Mouse (Mus musculus) MEL (cell line): Measurements from ENCODE around the gene Gm20388.

Source experiments
- BHLHE40 ChIP-seq: IDR thresholded peaks from 2 replicates; pipeline ENCODE4 v1.6.1; 2012; ENCODE audit warnings: low read depth, mild to moderate bottlenecking, inconsistent platforms, low read length, improper control_type of control experiment, borderline replicate concordance
- CHD1 ChIP-seq: IDR thresholded peaks from 2 replicates; pipeline ENCODE4 v1.6.1; 2012; ENCODE audit warnings: low read depth, mild to moderate bottlenecking, inconsistent platforms, low read length, improper control_type of control experiment
- CTCF ChIP-seq, 3 experiments: IDR thresholded peaks in 2 of 3; conservative IDR thresholded peaks in 1 of 3; 2 replicates each; pipeline ENCODE4 v1.5.1; 2011 to 2012; ENCODE audit warnings: low read length in 3 of 3, low read depth in 2 of 3, mild to moderate bottlenecking in 2 of 3, improper control_type of control experiment in 1 of 3, inconsistent platforms in 1 of 3, mixed read lengths in 1 of 3, moderate library complexity in 1 of 3; ENCODE audit not compliant: control insufficient read depth in 1 of 3, insufficient read depth in 1 of 3, poor library complexity in 1 of 3, severe bottlenecking in 1 of 3
- ELF1 ChIP-seq: IDR thresholded peaks from 2 replicates; pipeline ENCODE4 v1.6.1; 2014; ENCODE audit warnings: low read depth, mild to moderate bottlenecking, inconsistent platforms, low read length, improper control_type of control experiment, moderate library complexity
- ETS1 ChIP-seq: IDR thresholded peaks from 2 replicates; pipeline ENCODE4 v1.6.1; 2012; ENCODE audit warnings: low read depth, mild to moderate bottlenecking, inconsistent platforms, low read length, improper control_type of control experiment, moderate library complexity
- GATA1 ChIP-seq: IDR thresholded peaks from 2 replicates; pipeline ENCODE4 v1.6.1; 2011; ENCODE audit warnings: low read depth, low read length, improper control_type of control experiment
- NELFE ChIP-seq: IDR thresholded peaks from 2 replicates; pipeline ENCODE4 v1.6.1; 2011; ENCODE audit warnings: low read depth, low read length, improper control_type of control experiment
- POLR2A ChIP-seq, 2 experiments: IDR thresholded peaks; 2 replicates each; pipeline ENCODE4 v1.6.1; 2011 to 2012; ENCODE audit warnings: low read length in 2 of 2, mild to moderate bottlenecking in 2 of 2, control low read depth in 1 of 2, improper control_type of control experiment in 1 of 2, low read depth in 1 of 2, moderate library complexity in 1 of 2; ENCODE audit not compliant: control insufficient read depth in 1 of 2, insufficient read depth in 1 of 2, poor library complexity in 1 of 2
- POLR2AphosphoS5 ChIP-seq: IDR thresholded peaks from 2 replicates; pipeline ENCODE4 v1.6.1; 2012; ENCODE audit warnings: low read depth, borderline replicate concordance, mild to moderate bottlenecking, inconsistent platforms, low read length, moderate library complexity, mixed read lengths
- SIN3A ChIP-seq: IDR thresholded peaks from 2 replicates; pipeline ENCODE4 v1.6.1; 2012; ENCODE audit warnings: low read length, improper control_type of control experiment, inconsistent platforms
- ZC3H11A ChIP-seq: IDR thresholded peaks from 2 replicates; pipeline ENCODE4 v1.6.1; 2012; ENCODE audit warnings: low read depth, mild to moderate bottlenecking, inconsistent platforms, low read length, improper control_type of control experiment

DNA sequence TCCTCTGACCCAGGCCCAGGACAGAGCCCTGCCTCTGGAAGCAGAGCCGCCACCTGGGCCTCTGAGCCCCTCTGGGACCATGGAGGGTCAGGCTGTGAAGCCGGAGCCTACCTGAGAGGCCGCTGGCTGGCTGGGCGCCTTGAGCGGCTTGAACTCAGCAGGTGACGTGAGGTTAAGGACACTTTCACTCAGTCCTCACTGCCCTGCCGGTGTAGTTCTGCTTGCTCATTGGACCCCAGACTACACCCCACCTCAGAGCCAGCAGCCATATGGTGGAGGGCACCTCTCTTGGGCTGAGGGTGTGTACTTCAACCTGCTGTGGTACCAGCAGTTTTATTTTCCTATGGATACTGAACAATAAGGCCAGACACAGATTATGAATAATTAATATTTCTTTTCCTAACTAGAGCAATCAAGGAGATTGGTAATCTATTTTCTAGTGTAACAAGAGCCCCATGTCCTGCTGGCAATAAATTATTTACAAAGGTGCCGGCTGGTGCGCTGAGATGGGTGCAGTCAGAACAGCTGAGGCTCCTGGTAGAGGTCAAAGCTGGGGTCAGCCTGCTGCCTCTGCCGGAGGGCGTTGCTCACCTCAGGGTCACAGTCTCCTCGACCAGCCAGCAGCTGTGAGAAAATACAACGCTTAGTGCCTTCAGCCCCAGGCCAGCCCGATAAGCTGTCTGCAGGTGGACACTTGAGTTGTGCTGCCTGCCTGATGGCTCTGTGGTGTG lies 3357.4 kb downstream of the Gm20388 start:
- no peak for TF ChIP-seq POLR2AphosphoS5
- no peak for TF ChIP-seq CTCF (IDR thresholded peaks at IDR 0.05 in 2 of 3, conservative IDR thresholded peaks at IDR 0.05 in 1 of 3; ENCODE audit: control insufficient read depth in 1 of 3, insufficient read depth in 1 of 3, low read depth in 2 of 3, low read length in 3 of 3, poor library complexity in 1 of 3, severe bottlenecking in 1 of 3)
- TF ChIP-seq ELF1: no peak
- TF ChIP-seq POLR2A (IDR thresholded peaks at IDR 0.05; ENCODE audit: control insufficient read depth in 1 of 2, insufficient read depth in 1 of 2, low read depth in 1 of 2, low read length in 2 of 2, poor library complexity in 1 of 2): peak in 1 of 2 experiments; percentile 12; a peak in 1 of 4 replicates
- no peak for TF ChIP-seq CHD1
- no peak for TF ChIP-seq ETS1
- no peak for TF ChIP-seq NELFE
- TF ChIP-seq BHLHE40: no peak
- TF ChIP-seq ZC3H11A: no peak
- TF ChIP-seq SIN3A: no peak
- no peak for TF ChIP-seq GATA1
